ENCODE assay signal across 29 mouse cellular contexts in genomic region chr3:101129090-101129489, GRCm38 (mm10). TPM values are rescaled to one million over a fixed set of nuclear protein-coding genes. Genes with fewer than 3 reads are reported as not detected.
DNase-seq lines count a peak whose midpoint lies in the region; ATAC-seq and TF ChIP-seq lines count a peak whose summit lies in the region.
"Had no signal": no experiment of that assay in that cellular context is flagged by ENCODE, and none has a peak within 500 bp of the region (broad histone marks: within the 10 kb centered on the region; RNA-seq: fewer than 3 reads in every experiment).

No protein-coding gene starts in this region.

- H3K9me3 ChIP-seq in liver, embryonic 12.5 days (replicated peaks): no peaks in the 10 kb centered on the region
- H3K9me3 ChIP-seq in liver, postnatal 0 days (ENCODE audit: low read length): no peaks in the 10 kb centered on the region
- H3K9me3 ChIP-seq in limb, embryonic 10.5 days (replicated peaks): no peaks in the 10 kb centered on the region
- H3K9me3 ChIP-seq: embryonic facial prominence, embryonic 12.5 days; forebrain, embryonic 13.5 days; G1E; heart, embryonic 12.5 days; hindbrain, embryonic 13.5 days; liver, embryonic 15.5 days; lung, embryonic 15.5 days; midbrain, embryonic 12.5 days; neural tube, embryonic 13.5 days had no signal

- no peaks in the 10 kb centered on the region for H3K27me3 ChIP-seq in liver, embryonic 12.5 days (replicated peaks)
- no peaks in the 10 kb centered on the region for H3K27me3 ChIP-seq in liver, postnatal 0 days (ENCODE audit: insufficient read depth, low read length)
- no peaks in the 10 kb centered on the region for H3K27me3 ChIP-seq in limb, embryonic 10.5 days (ENCODE audit: low read depth, poor library complexity, severe bottlenecking)
- H3K27me3 ChIP-seq: CH12.LX; embryonic facial prominence, embryonic 12.5 days; forebrain, embryonic 13.5 days; heart, embryonic 12.5 days; hindbrain, embryonic 13.5 days; lung, embryonic 15.5 days; neural tube, embryonic 13.5 days had no signal

- TF ChIP-seq CTCF in liver, postnatal 0 days (IDR thresholded peaks at IDR 0.05; ENCODE audit: low read depth): no peak

- H3K36me3 ChIP-seq in liver, embryonic 12.5 days: no peaks in the 10 kb centered on the region
- no peaks in the 10 kb centered on the region for H3K36me3 ChIP-seq in liver, postnatal 0 days (replicated peaks; ENCODE audit: insufficient read depth, low read length)
- no peaks in the 10 kb centered on the region for H3K36me3 ChIP-seq in limb, embryonic 10.5 days
- H3K36me3 ChIP-seq: embryonic facial prominence, embryonic 12.5 days; G1E; heart, embryonic 12.5 days; hindbrain, embryonic 13.5 days; liver, embryonic 15.5 days; lung, embryonic 15.5 days; midbrain, embryonic 12.5 days; neural tube, embryonic 13.5 days had no signal

- no peak overlapping the region for H3K27ac ChIP-seq in liver, embryonic 12.5 days
- H3K27ac ChIP-seq in liver, postnatal 0 days (ENCODE audit: low read depth): no peak overlapping the region
- peak overlapping the region; percentile 64; the same call in 1 of the 2 replicates for H3K27ac ChIP-seq in limb, embryonic 10.5 days
- H3K27ac ChIP-seq: forebrain, embryonic 13.5 days; hindbrain, embryonic 13.5 days; liver, embryonic 15.5 days; lung, embryonic 15.5 days; midbrain, embryonic 12.5 days; neural tube, embryonic 13.5 days had no signal

- H3K4me2 ChIP-seq in liver, embryonic 12.5 days: no peak overlapping the region
- H3K4me2 ChIP-seq in liver, postnatal 0 days (ENCODE audit: low read depth, low read length): no peak overlapping the region
- H3K4me2 ChIP-seq: embryonic facial prominence, embryonic 12.5 days; forebrain, embryonic 13.5 days; heart, embryonic 12.5 days; hindbrain, embryonic 13.5 days; liver, embryonic 15.5 days; lung, embryonic 15.5 days; midbrain, embryonic 12.5 days; neural tube, embryonic 13.5 days had no signal

- ATAC-seq in liver, embryonic 12.5 days: peak; percentile 60; the same call in 1 of the 2 replicates
- no peak for ATAC-seq in liver, postnatal 0 days
- peak; percentile 47; the same call in 1 of the 2 replicates for ATAC-seq in common myeloid progenitor, adult 5-6 weeks (replicated peaks; ENCODE audit: low read depth, poor library complexity, severe bottlenecking)
- ATAC-seq in megakaryocyte-erythroid progenitor cell, adult 5-6 weeks (replicated peaks; ENCODE audit: low FRiP score, low TSS enrichment, poor library complexity, severe bottlenecking): peak; percentile 49
- ATAC-seq: forebrain, embryonic 13.5 days had no signal

- DNase-seq in liver, postnatal 0 days: no peak
- no peak for DNase-seq in limb, embryonic 10.5 days (ENCODE audit: low spot score)
- no peak for DNase-seq in cerebellum, postnatal 4 days (ENCODE audit: low spot score in 2 of 2)
- DNase-seq in T-cell, adult 2 months (ENCODE audit: low spot score): no peak
- DNase-seq in ovary, postnatal 14 days (ENCODE audit: low spot score): no peak
- DNase-seq: adrenal gland, postnatal 14 days; cerebellum, adult 11-12 months; cerebellum, adult 9-11 months; gastrocnemius, postnatal 25 days; heart, adult 18-20 months; heart, postnatal 4 days; kidney, adult 11 months; layer of hippocampus, adult 9-11 months; right cerebral cortex, adult 18-20 months; spleen, adult 18-20 months; thymus, postnatal 14 days had no signal

- H3K4me1 ChIP-seq in liver, embryonic 12.5 days: peaks cover 22% of the 10 kb centered on the region
- H3K4me1 ChIP-seq in liver, postnatal 0 days (ENCODE audit: insufficient read depth): peaks cover 3% of the 10 kb centered on the region; the same call in 1 of the 2 replicates
- peaks cover 28% of the 10 kb centered on the region for H3K4me1 ChIP-seq in limb, embryonic 10.5 days

- H3K4me3 ChIP-seq in liver, embryonic 12.5 days: no peak overlapping the region
- H3K4me3 ChIP-seq in liver, postnatal 0 days (ENCODE audit: low read depth, low read length): no peak overlapping the region
- no peak overlapping the region for H3K4me3 ChIP-seq in limb, embryonic 10.5 days
- H3K4me3 ChIP-seq: embryonic facial prominence, embryonic 12.5 days; forebrain, embryonic 13.5 days; heart, embryonic 12.5 days; hindbrain, embryonic 13.5 days; liver, embryonic 15.5 days; lung, embryonic 15.5 days; midbrain, embryonic 12.5 days; neural tube, embryonic 13.5 days had no signal

- TF ChIP-seq EP300 in liver, postnatal 0 days (IDR thresholded peaks at IDR 0.05; ENCODE audit: low read depth): no peak

- no peak overlapping the region for H3K9ac ChIP-seq in liver, embryonic 12.5 days
- H3K9ac ChIP-seq in liver, postnatal 0 days (replicated peaks): no peak overlapping the region
- H3K9ac ChIP-seq: embryonic facial prominence, embryonic 12.5 days; forebrain, embryonic 13.5 days; heart, embryonic 12.5 days; hindbrain, embryonic 13.5 days; liver, embryonic 15.5 days; lung, embryonic 15.5 days; midbrain, embryonic 12.5 days; neural tube, embryonic 13.5 days had no signal

RNA-seq across cellular contexts. Expression of gene Ptgfrn, which starts 19.0 kb away (rescaled TPM):
- polyA plus RNA-seq in liver, embryonic 12.5 days (2016; fragmentation: Nextera tagmentation; extraction: Ambion mirVana): 0.68 and 0.78 TPM in 2 replicates
- 0.26 and 0.35 TPM in 2 replicates for polyA plus RNA-seq in liver, postnatal 0 days (2015; fragmentation: Nextera tagmentation; extraction: Ambion mirVana)
- total RNA-seq in common myeloid progenitor, adult 5-6 weeks (2017): not detected in 2 replicates
- 3.4 and 4.0 TPM in 2 replicates for polyA plus RNA-seq in limb, embryonic 10.5 days (2016; fragmentation: Nextera tagmentation; extraction: Ambion mirVana)
- not detected in 2 replicates for total RNA-seq in megakaryocyte-erythroid progenitor cell, adult 5-6 weeks (2014; fragmentation: Nextera tagmentation)
- total RNA-seq in megakaryocyte-erythroid progenitor cell, adult 5-6 weeks (2017): not detected in 2 replicates
- total RNA-seq: CH12.LX had no signal
- polyA plus RNA-seq: G1E had no signal
